Comparison of ENCODE assay signal across 17 mouse cellular contexts in the genomic region with DNA sequence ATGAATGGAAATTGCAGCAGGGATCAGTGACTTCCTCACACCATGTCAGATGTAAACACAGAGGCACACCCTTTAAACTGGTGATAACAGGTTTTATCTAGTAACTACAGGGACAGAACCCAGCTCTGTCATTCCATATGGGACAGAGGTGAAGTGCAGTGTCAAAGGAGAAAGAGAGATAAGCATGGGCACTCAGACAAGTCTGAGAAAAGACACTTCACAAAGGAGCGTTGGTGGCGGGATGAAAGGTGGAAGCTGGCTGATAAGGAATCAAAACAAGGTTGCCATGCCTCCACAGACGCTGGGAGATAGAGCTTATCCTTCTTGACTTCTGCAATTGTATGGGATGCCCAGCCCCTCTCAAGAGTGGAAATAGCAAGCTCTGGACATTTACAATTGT.
DNase-seq lines count a peak whose midpoint lies in the region; ATAC-seq lines count a peak whose summit lies in the region.
"Had no signal": no experiment of that assay in that cellular context is flagged by ENCODE, and none has a peak within 500 bp of the region (broad histone marks: within the 10 kb centered on the region; RNA-seq: fewer than 3 reads in every experiment).

No protein-coding gene starts in this region.

- 0 out of 2 replicates have a peak, but pooled peaks have one; percentile 6 for ATAC-seq in heart, embryonic 16.5 days (replicated peaks; ENCODE audit: extremely low read depth, insufficient read depth, low FRiP score)
- peak; percentile 98 for ATAC-seq in intestine, embryonic 16.5 days
- ATAC-seq in megakaryocyte progenitor cell, adult 5-6 weeks (replicated peaks; ENCODE audit: poor library complexity): peak; percentile 73
- ATAC-seq in kidney, embryonic 14.5 days (ENCODE audit: low FRiP score, low TSS enrichment): no peak
- ATAC-seq: CD4-positive, CD25-positive, alpha-beta regulatory T cell, adult 4 months; forebrain, embryonic 14.5 days had no signal

- no peaks in the 10 kb centered on the region for H3K27me3 ChIP-seq in heart, embryonic 16.5 days (ENCODE audit: control insufficient read depth, insufficient read depth, low read length)
- H3K27me3 ChIP-seq in intestine, embryonic 16.5 days (replicated peaks; ENCODE audit: control insufficient read depth, insufficient read depth, low read length): no peaks in the 10 kb centered on the region
- no peaks in the 10 kb centered on the region for H3K27me3 ChIP-seq in kidney, embryonic 14.5 days (ENCODE audit: control insufficient read depth, insufficient read depth, low read length)
- H3K27me3 ChIP-seq: lung, embryonic 15.5 days; neural tube, embryonic 15.5 days had no signal

- intact Hi-C loops in heart, postnatal 10 days (cut with DNase I): no loop called here

- H3K9me3 ChIP-seq in heart, embryonic 16.5 days (replicated peaks; ENCODE audit: control insufficient read depth, low read length): no peaks in the 10 kb centered on the region
- H3K9me3 ChIP-seq in intestine, embryonic 16.5 days (ENCODE audit: control insufficient read depth, low read length): no peaks in the 10 kb centered on the region
- H3K9me3 ChIP-seq in kidney, embryonic 14.5 days (ENCODE audit: control insufficient read depth, low read length): no peaks in the 10 kb centered on the region
- H3K9me3 ChIP-seq: limb, embryonic 10.5 days; lung, embryonic 15.5 days; neural tube, embryonic 15.5 days had no signal

- H3K4me3 ChIP-seq in heart, embryonic 16.5 days (ENCODE audit: low read length): no peak overlapping the region
- H3K4me3 ChIP-seq in intestine, embryonic 16.5 days (ENCODE audit: low read length): no peak overlapping the region
- H3K4me3 ChIP-seq in kidney, embryonic 14.5 days (ENCODE audit: low read length): no peak overlapping the region
- H3K4me3 ChIP-seq: limb, embryonic 10.5 days; lung, embryonic 15.5 days; neural tube, embryonic 15.5 days had no signal

- DNase-seq in heart, postnatal 10 days: no peak
- DNase-seq in c-Kit-negative CD71-positive TER-119-positive erythroid progenitor cells, embryonic 14.5 days (ENCODE audit: low read depth, low spot score): peak; percentile 65
- DNase-seq in urinary bladder, adult 18-20 months (ENCODE audit: low spot score in 2 of 2): no peak
- DNase-seq: cerebellum, postnatal 10 days; gastrocnemius, postnatal 10 days; heart, postnatal 14 days; kidney, postnatal 25 days; retina, postnatal 1 day had no signal

- H3K4me2 ChIP-seq in heart, embryonic 16.5 days (ENCODE audit: low read depth, low read length): no peak overlapping the region
- no peak overlapping the region for H3K4me2 ChIP-seq in intestine, embryonic 16.5 days (ENCODE audit: low read depth, low read length)
- H3K4me2 ChIP-seq in kidney, embryonic 14.5 days (replicated peaks; ENCODE audit: low read depth, low read length): no peak overlapping the region
- H3K4me2 ChIP-seq: lung, embryonic 15.5 days; neural tube, embryonic 15.5 days had no signal

- H3K9ac ChIP-seq in heart, embryonic 16.5 days (ENCODE audit: low read length): no peak overlapping the region
- H3K9ac ChIP-seq in intestine, embryonic 16.5 days (ENCODE audit: low read depth, low read length): no peak overlapping the region
- H3K9ac ChIP-seq in kidney, embryonic 14.5 days (ENCODE audit: low read depth, low read length): no peak overlapping the region
- H3K9ac ChIP-seq: lung, embryonic 15.5 days; neural tube, embryonic 15.5 days had no signal

- H3K4me1 ChIP-seq in heart, embryonic 16.5 days (ENCODE audit: control insufficient read depth, insufficient read depth, low read length): 0 out of 2 replicates have a peak, but pooled peaks cover 3% of the 10 kb centered on the region
- H3K4me1 ChIP-seq in intestine, embryonic 16.5 days (ENCODE audit: control insufficient read depth, insufficient read depth, low read length): no peaks in the 10 kb centered on the region
- no peaks in the 10 kb centered on the region for H3K4me1 ChIP-seq in kidney, embryonic 14.5 days (ENCODE audit: control insufficient read depth, insufficient read depth, low read length)
- H3K4me1 ChIP-seq: limb, embryonic 10.5 days; lung, embryonic 15.5 days; neural tube, embryonic 15.5 days had no signal

- no peak overlapping the region for H3K27ac ChIP-seq in heart, embryonic 16.5 days (ENCODE audit: low read length)
- H3K27ac ChIP-seq in intestine, embryonic 16.5 days (ENCODE audit: low read length): no peak overlapping the region
- no peak overlapping the region for H3K27ac ChIP-seq in kidney, embryonic 14.5 days (ENCODE audit: low read depth, low read length)
- H3K27ac ChIP-seq: limb, embryonic 10.5 days; lung, embryonic 15.5 days; neural tube, embryonic 15.5 days had no signal

- WGBS in heart, embryonic 16.5 days: 10% methylated on average over 3 of the region's 3 CpGs
- 32% methylated on average over 3 of the region's 3 CpGs for WGBS in intestine, embryonic 16.5 days
- 65% methylated on average over 3 of the region's 3 CpGs for WGBS in kidney, embryonic 14.5 days

- no peaks in the 10 kb centered on the region for H3K36me3 ChIP-seq in heart, embryonic 16.5 days (ENCODE audit: control insufficient read depth, insufficient read depth)
- H3K36me3 ChIP-seq in intestine, embryonic 16.5 days (ENCODE audit: control insufficient read depth, insufficient read depth, low read length): no peaks in the 10 kb centered on the region
- no peaks in the 10 kb centered on the region for H3K36me3 ChIP-seq in kidney, embryonic 14.5 days (ENCODE audit: control insufficient read depth, insufficient read depth, low read length)
- H3K36me3 ChIP-seq: limb, embryonic 10.5 days; lung, embryonic 15.5 days; neural tube, embryonic 15.5 days had no signal
